Mouse (Mus musculus) thymus, postnatal 0 days (tissue): ENCODE data around the gene Iqgap3. TPM values are rescaled to one million over a fixed set of nuclear protein-coding genes. Genes with fewer than 3 reads are reported as not detected.

Source experiments
- DNase-seq: peaks from one replicate; pipeline ENCODE4 v3.0.0-alpha.2; 2015; ENCODE audit warnings: low spot score
- polyA plus RNA-seq: library from polyadenylated mRNA; unstranded; fragments of >200 nt; fragmentation: Nextera tagmentation; extraction: Ambion mirVana; gene quantifications from 2 replicates; pipeline ENCODE4 v1.2.1, GENCODE M21; 2015

The Iqgap3 gene
- polyA plus RNA-seq, 1 experiment from 2014 or later = 6.1 TPM

GRCm38 (mm10) chr3:88094126-88094525 is 12.4 kb downstream of the Iqgap3 start:
- no peak for DNase-seq

- no peak for DNase-seq
These were observed 15.9 kb downstream of the Iqgap3 start for GRCm38 (mm10) chr3:88097666-88098065.

GRCm38 (mm10) chr3:88100251-88100650 is 18.5 kb downstream of the Iqgap3 start:
- no peak for DNase-seq

GRCm38 (mm10) chr3:88101736-88102135 is 20.0 kb downstream of the Iqgap3 start:
- DNase-seq = no peak

- DNase-seq = no peak
These were observed 20.4 kb downstream of the Iqgap3 start for GRCm38 (mm10) chr3:88102196-88102595.

GRCm38 (mm10) chr3:88102611-88103010 is 20.8 kb downstream of the Iqgap3 start:
- DNase-seq = no peak

GRCm38 (mm10) chr3:88106126-88106525 is 24.4 kb downstream of the Iqgap3 start:
- DNase-seq = no peak

- no peak for DNase-seq
These were observed 27.4 kb downstream of the Iqgap3 start for GRCm38 (mm10) chr3:88109126-88109525.

GRCm38 (mm10) chr3:88114396-88114795 is 32.6 kb downstream of the Iqgap3 start:
- no peak for DNase-seq

GRCm38 (mm10) chr3:88120117-88120651 is 38.4 kb downstream of the Iqgap3 start:
- DNase-seq = no peak

- DNase-seq = no peak
These were observed 39.7 kb downstream of the Iqgap3 start for GRCm38 (mm10) chr3:88121164-88122131.

- no peak for DNase-seq
These were observed 43.4 kb downstream of the Iqgap3 start for GRCm38 (mm10) chr3:88125195-88125594.

GRCm38 (mm10) chr3:88126181-88126580 is 44.4 kb downstream of the Iqgap3 start:
- DNase-seq = no peak

- DNase-seq = peak; percentile 39
These were observed 45.9 kb downstream of the Iqgap3 start for GRCm38 (mm10) chr3:88127636-88128035.

- no peak for DNase-seq
These were observed 46.3 kb downstream of the Iqgap3 start for GRCm38 (mm10) chr3:88128056-88128455.

- DNase-seq = no peak
These were observed 47.2 kb downstream of the Iqgap3 start for GRCm38 (mm10) chr3:88129006-88129405.

- no peak for DNase-seq
These were observed 49.3 kb downstream of the Iqgap3 start for GRCm38 (mm10) chr3:88131071-88131470.

GRCm38 (mm10) chr3:88132492-88132891 is 50.7 kb downstream of the Iqgap3 start:
- DNase-seq = no peak

GRCm38 (mm10) chr3:88133187-88133771 is 51.5 kb downstream of the Iqgap3 start:
- peak; percentile 59 for DNase-seq

- no peak for DNase-seq
These were observed 54.6 kb downstream of the Iqgap3 start for GRCm38 (mm10) chr3:88136346-88136745.

GRCm38 (mm10) chr3:88136945-88137494 is 55.2 kb downstream of the Iqgap3 start:
- DNase-seq = no peak

GRCm38 (mm10) chr3:88137821-88138220 is 56.0 kb downstream of the Iqgap3 start:
- peak; percentile 76 for DNase-seq
